Comparison of ENCODE assay signal across 20 mouse cellular contexts in the genomic region with DNA sequence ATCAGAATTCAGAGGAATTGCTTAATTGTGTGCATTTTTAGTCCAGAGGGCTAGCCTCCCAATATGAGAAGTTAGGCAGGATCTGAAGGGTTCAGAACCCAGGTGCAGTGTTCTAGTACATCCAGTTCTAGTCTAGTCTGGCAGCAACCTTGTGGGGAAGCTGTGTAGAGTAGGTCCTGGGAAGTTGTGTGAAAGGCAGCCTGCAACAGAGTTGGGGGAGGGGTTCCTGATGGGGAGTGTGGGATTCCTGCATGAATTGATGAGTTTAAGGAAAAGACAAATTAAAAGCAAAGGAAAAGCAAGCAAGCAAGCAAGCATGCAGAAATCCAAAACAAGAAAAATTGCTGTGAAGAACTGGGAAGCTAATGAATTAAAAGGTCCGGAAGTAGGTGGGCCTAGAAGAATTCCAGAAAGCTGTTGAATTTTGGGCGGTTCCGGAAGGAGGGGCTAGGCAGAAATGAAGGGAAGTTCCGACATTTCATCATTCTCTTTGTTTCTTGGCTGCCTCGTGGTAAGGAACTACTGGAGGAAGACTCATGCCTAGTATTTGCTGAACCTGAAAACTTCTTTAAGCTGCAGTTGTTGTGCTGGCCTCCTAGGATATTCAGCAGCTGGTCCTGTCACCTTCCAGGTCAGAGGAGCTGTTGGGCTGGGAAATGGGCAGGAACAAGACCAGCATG.
"Had no signal": no experiment of that assay in that cellular context is flagged by ENCODE, and none has a peak within 500 bp of the region (broad histone marks: within the 10 kb centered on the region; RNA-seq: fewer than 3 reads in every experiment).

No protein-coding gene starts in this region.

- H3K4me2 ChIP-seq: limb, embryonic 13.5 days; liver, embryonic 12.5 days; liver, embryonic 15.5 days; lung, embryonic 15.5 days; midbrain, embryonic 11.5 days had no signal

- ATAC-seq: liver, embryonic 12.5 days had no signal

- DNase-seq: kidney, postnatal 25 days; layer of hippocampus, adult 9-11 months; liver; lung, adult 18-20 months; lung, postnatal 10 days; lung, postnatal 36 days; midbrain, embryonic 14.5 days; right cerebral cortex, adult 18-20 months; right cerebral cortex, postnatal 14 days; thymus, adult 18-20 months; thymus, postnatal 36 days had no signal

- H3K9me3 ChIP-seq: limb, embryonic 13.5 days; liver, embryonic 12.5 days; liver, embryonic 15.5 days; lung, embryonic 15.5 days had no signal

- H3K27ac ChIP-seq: kidney, postnatal 0 days; layer of hippocampus, adult 2 months; limb, embryonic 10.5 days; limb, embryonic 13.5 days; liver, embryonic 12.5 days; liver, embryonic 15.5 days; lung, embryonic 15.5 days had no signal

- H3K27me3 ChIP-seq: limb, embryonic 13.5 days; liver, embryonic 12.5 days; liver, embryonic 15.5 days; lung, embryonic 15.5 days; megakaryocyte, embryonic 14.5 days had no signal

- H3K4me1 ChIP-seq: limb, embryonic 10.5 days; limb, embryonic 13.5 days; liver, embryonic 12.5 days; liver, embryonic 15.5 days; lung, embryonic 15.5 days; megakaryocyte, embryonic 14.5 days had no signal

- H3K36me3 ChIP-seq: limb, embryonic 10.5 days; limb, embryonic 13.5 days; liver, embryonic 12.5 days; liver, embryonic 15.5 days; lung, embryonic 15.5 days had no signal

- H3K4me3 ChIP-seq: layer of hippocampus, adult 2 months; limb, embryonic 10.5 days; limb, embryonic 13.5 days; liver, embryonic 12.5 days; liver, embryonic 15.5 days; lung, embryonic 15.5 days; megakaryocyte, embryonic 14.5 days had no signal

- H3K9ac ChIP-seq: limb, embryonic 13.5 days; liver, embryonic 12.5 days; liver, embryonic 15.5 days; lung, embryonic 15.5 days had no signal
